Mouse (Mus musculus) brain, embryonic 14.5 days (tissue): ENCODE measurements at regions not wholly inside any gene's neighbourhood (a gene's known extent, or its start where the extent isn't known, plus 50 kb on each side); places are given as distances from the start of the nearest gene placed in this dataset.

Experiments used
- DNase-seq: peaks from one replicate; pipeline ENCODE4 v3.0.0-alpha.2; 2011; ENCODE audit warnings: low read depth
- CTCF ChIP-seq: fragments of 200-500 bp; IDR thresholded peaks from 2 replicates; pipeline ENCODE4 v1.5.1; 2012; ENCODE audit warnings: inconsistent platforms, mild to moderate bottlenecking, moderate library complexity, borderline replicate concordance; ENCODE audit not compliant: insufficient read depth, insufficient read length; ENCODE audit errors: extremely low read depth
- POLR2A ChIP-seq: fragments of 200-500 bp; IDR thresholded peaks from 2 replicates; pipeline ENCODE4 v1.6.1; 2012; ENCODE audit warnings: mild to moderate bottlenecking, inconsistent platforms, borderline replicate concordance; ENCODE audit not compliant: poor library complexity, insufficient read depth, insufficient read length, severe bottlenecking; ENCODE audit errors: extremely low read depth

DNA sequence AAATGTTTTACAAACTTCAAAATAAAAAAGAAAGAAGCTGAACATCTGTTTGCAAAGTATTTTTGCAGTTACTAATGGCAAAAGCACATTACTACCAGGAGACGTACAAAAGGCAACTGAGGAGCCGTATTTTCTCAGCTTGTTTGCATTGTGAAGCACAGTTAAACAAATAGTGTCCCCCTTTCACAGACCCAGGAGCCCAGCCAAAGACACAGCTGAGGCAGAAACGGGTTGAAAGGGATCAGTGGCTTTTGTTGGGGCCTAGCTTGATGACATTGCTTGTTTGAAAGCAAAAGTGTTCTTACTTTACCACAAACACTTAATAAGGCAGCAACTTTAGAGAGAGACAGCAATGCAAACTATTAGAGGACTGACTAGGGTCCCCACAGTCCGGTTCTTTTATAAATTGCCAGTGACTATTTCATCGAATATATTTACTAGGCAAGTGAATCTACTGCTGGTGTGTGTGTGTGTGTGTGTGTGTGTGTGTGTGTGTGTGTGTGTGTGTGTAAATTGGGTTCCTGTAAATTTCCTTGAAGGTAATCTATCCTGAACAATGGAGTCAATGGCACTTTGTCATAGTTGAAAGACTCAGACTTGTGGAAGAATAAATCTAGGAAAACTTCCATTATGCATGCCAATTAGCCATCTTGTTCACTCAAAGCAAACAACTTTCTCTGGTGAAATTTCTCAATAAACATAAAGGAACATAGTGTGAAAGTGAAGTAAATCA is 57.8 kb upstream of the Epha7 start:
- TF ChIP-seq CTCF: no peak
- no peak for TF ChIP-seq POLR2A
- peak; percentile 77 for DNase-seq

DNA sequence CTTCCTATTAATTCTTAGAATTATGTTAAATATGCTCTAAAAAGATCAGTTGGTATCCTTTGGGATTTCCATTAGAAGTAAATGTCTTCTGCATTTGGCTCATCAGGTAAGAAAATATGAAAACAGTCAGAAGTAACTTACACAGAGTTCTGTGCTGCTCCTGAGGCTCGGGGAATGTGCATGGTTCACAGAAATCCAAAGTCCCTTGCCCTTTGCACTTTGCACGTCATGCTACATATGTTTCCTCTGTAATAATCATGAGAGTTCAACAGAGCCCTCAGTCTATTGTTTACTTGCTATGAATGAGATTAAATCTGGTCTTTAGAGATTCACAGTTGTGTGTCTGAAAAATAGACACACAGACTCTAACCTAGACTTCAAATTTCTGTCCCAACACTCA is 50.6 kb upstream of the Epha7 start:
- no peak for TF ChIP-seq CTCF
- no peak for TF ChIP-seq POLR2A
- DNase-seq: no peak
